Mouse (Mus musculus): ENCODE results near the gene Klf17. TPM values are rescaled to one million over a fixed set of nuclear protein-coding genes. Genes with fewer than 3 reads are reported as not detected.

Klf17 gene
- total RNA-seq (2012; rRNA removed): not detected in 2 replicates
- not detected in 2 replicates for total RNA-seq (2014; rRNA removed)
- not detected in 2 replicates for polyA plus RNA-seq (2012; ENCODE audit: insufficient read length, low read depth)

- in situ Hi-C loops (cut with MboI; ENCODE audit: low pct_ligation_motif_present, low pct_unique_long_range_greater_than_20kb, low sequenced_read_pairs) (no loop called here), dilution Hi-C loops (cut with MboI; ENCODE audit: extremely low pct_ligation_motif_present, extremely low pct_unique_long_range_greater_than_20kb, low sequenced_read_pairs) (no loop called here)
- peaks cover 3% of the 10 kb centered on the region for H3K27me3 ChIP-seq (replicated peaks)
These were observed at the start of gene Klf17 for GRCm38 (mm10) chr4:117765416-117765815. TSS of gene Klf17 (minus strand) at chr4:117765648.

DNA sequence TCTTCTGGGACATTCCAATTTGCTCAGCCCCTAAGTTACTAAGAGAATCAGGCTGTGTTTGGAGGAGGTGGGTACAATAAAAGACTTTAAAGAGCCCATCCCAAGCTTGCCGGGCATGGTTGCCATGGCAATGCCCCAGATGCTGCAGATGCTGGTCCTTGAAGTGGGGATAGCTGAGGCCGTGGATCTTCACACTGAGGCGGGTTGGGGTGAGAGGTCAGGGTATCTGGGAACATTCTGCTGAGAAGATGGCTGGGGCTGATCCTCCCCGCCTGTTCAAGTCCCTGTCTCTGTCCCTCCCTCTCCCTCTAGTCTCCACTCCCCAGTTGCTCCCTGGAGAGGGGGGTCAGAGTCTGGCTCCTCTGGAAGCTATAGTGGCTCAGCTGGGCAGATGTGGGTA, 48.9 kb upstream of the Klf17 start:
- Histone ChIP-seq H3K36me3 (replicated peaks in 1 of 2; ENCODE audit: control insufficient read depth in 1 of 2, insufficient read depth in 1 of 2, low read length in 1 of 2) (no peaks in the 10 kb centered on the region), H3K27ac (ENCODE audit: insufficient read depth, low read depth) (no peak overlapping the region), H3K9me3 (replicated peaks; ENCODE audit: low read length) (peaks cover 5% of the 10 kb centered on the region), H3K4me1 (ENCODE audit: control insufficient read depth in 1 of 2, insufficient read depth in 2 of 2) (0 out of 4 replicates have a peak, but pooled peaks cover 3 to 5% of the 10 kb centered on the region in 2 experiments), H3K79me2 (replicated peaks; ENCODE audit: control insufficient read depth, extremely low read depth, insufficient read depth, poor library complexity, severe bottlenecking) (no peaks in the 10 kb centered on the region), H3K9ac (ENCODE audit: insufficient read depth, low read depth) (no peak overlapping the region), H3K4me3 (replicated peaks in 1 of 3; ENCODE audit: low read depth in 2 of 3, low read length in 2 of 3, poor library complexity in 1 of 3) (no peak overlapping the region), H3K27me3 (replicated peaks) (peaks cover 2% of the 10 kb centered on the region), H3K4me2 (ENCODE audit: insufficient read depth, low read depth, poor library complexity, severe bottlenecking) (no peak overlapping the region)
- in situ Hi-C loops (cut with MboI; ENCODE audit: low pct_ligation_motif_present, low pct_unique_long_range_greater_than_20kb, low sequenced_read_pairs): no loop called here
- TF ChIP-seq ZC3H11A (IDR thresholded peaks at IDR 0.05; ENCODE audit: low read depth, low read length) (no peak), ZMIZ1 (IDR thresholded peaks at IDR 0.05; ENCODE audit: low read depth, low read length) (no peak), NELFE (IDR thresholded peaks at IDR 0.05; ENCODE audit: low read depth, low read length) (no peak), IRF4 (IDR thresholded peaks at IDR 0.05; ENCODE audit: low read depth, low read length) (no peak), MAZ (IDR thresholded peaks at IDR 0.05; ENCODE audit: low read depth, low read length) (no peak), USF1 (IDR thresholded peaks at IDR 0.05; ENCODE audit: low read depth, low read length) (no peak), KAT2A (IDR thresholded peaks at IDR 0.05; ENCODE audit: insufficient replicate concordance, low read length) (no peak), RAD21 (IDR thresholded peaks at IDR 0.05; ENCODE audit: low read depth, low read length) (no peak)
- dilution Hi-C loops (cut with MboI; ENCODE audit: extremely low pct_ligation_motif_present, extremely low pct_unique_long_range_greater_than_20kb, low sequenced_read_pairs): no loop called here
- no peak for DNase-seq (ENCODE audit: extremely low read depth)

More at GRCm38 (mm10) chr4:117765416-117765815, at the start of gene Klf17:
- no peak for DNase-seq (ENCODE audit: extremely low read depth)
- Histone ChIP-seq H3K27ac (ENCODE audit: insufficient read depth, low read depth) (no peak within 1 kb of the TSS), H3K36me3 (replicated peaks in 1 of 2; ENCODE audit: control insufficient read depth in 1 of 2, insufficient read depth in 1 of 2, low read length in 1 of 2) (no peaks in the 10 kb centered on the region), H3K9me3 (replicated peaks; ENCODE audit: low read length) (no peaks in the 10 kb centered on the region), H3K4me2 (ENCODE audit: insufficient read depth, low read depth, poor library complexity, severe bottlenecking) (no peak within 1 kb of the TSS), H3K79me2 (replicated peaks; ENCODE audit: control insufficient read depth, extremely low read depth, insufficient read depth, poor library complexity, severe bottlenecking) (no peaks in the 10 kb centered on the region), H3K9ac (ENCODE audit: insufficient read depth, low read depth) (no peak within 1 kb of the TSS), H3K4me1 (ENCODE audit: control insufficient read depth in 1 of 2, insufficient read depth in 2 of 2) (no peaks in the 10 kb centered on the region), H3K4me3 (replicated peaks in 1 of 3; ENCODE audit: low read depth in 2 of 3, low read length in 2 of 3, poor library complexity in 1 of 3) (no peak within 1 kb of the TSS)
- TF ChIP-seq CHD2 (IDR thresholded peaks at IDR 0.05; ENCODE audit: low read length) (no peak), POLR2AphosphoS2 (IDR thresholded peaks at IDR 0.05; ENCODE audit: low read depth, low read length) (no peak), ZC3H11A (IDR thresholded peaks at IDR 0.05; ENCODE audit: low read depth, low read length) (no peak)

DNA sequence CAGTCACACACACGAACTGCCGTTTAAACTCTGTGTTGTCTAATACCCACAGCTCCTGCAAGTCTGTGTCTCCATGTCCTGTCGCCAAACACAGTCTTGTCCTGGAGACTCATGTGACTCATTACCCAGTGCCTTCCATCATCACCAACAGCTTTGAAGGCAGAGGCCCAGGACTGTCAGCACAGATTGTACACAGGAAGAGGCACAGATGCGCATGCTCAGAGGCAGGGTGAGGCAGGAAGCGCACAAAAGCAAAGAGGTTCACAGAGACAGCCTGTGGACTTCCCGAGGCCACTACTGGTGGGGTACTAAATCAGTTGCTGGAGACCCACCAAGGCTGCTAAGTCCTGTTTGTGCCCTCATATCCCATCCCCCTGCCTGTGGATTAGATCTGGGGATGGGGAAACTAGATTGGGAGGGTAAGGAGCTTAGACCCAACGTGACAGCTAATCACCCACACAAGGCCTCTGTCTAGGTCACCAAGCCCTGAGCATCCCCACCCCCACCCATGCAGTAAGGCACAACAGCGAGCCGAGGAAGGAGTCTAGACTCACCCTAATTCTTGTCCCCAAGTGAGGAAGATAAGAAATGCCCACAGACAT, 48.2 kb upstream of the Klf17 start:
- no peak for DNase-seq (ENCODE audit: extremely low read depth)
- no peak for TF ChIP-seq BHLHE40 (IDR thresholded peaks at IDR 0.05; ENCODE audit: low read depth, low read length)
- no peak for TF ChIP-seq USF1 (IDR thresholded peaks at IDR 0.05; ENCODE audit: low read depth, low read length)
- no peak for TF ChIP-seq ZC3H11A (IDR thresholded peaks at IDR 0.05; ENCODE audit: low read depth, low read length)
- TF ChIP-seq TBP (conservative IDR thresholded peaks at IDR 0.05; ENCODE audit: low read depth, low read length): no peak
- no peak for TF ChIP-seq MAZ (IDR thresholded peaks at IDR 0.05; ENCODE audit: low read depth, low read length)
- no peak for TF ChIP-seq ZMIZ1 (IDR thresholded peaks at IDR 0.05; ENCODE audit: low read depth, low read length)
- TF ChIP-seq E2F4 (IDR thresholded peaks at IDR 0.05; ENCODE audit: insufficient replicate concordance, low read depth, low read length): no peak
- no peak for TF ChIP-seq POLR2AphosphoS2 (IDR thresholded peaks at IDR 0.05; ENCODE audit: low read depth, low read length)
- no peak for TF ChIP-seq SIN3A (IDR thresholded peaks at IDR 0.05; ENCODE audit: low read length)
- no peak for TF ChIP-seq ELF1 (IDR thresholded peaks at IDR 0.05; ENCODE audit: low read depth, low read length)
- Histone ChIP-seq H3K27me3 (replicated peaks) (peaks cover 2% of the 10 kb centered on the region), H3K4me3 (replicated peaks in 1 of 3; ENCODE audit: low read depth in 2 of 3, low read length in 2 of 3, poor library complexity in 1 of 3) (no peak overlapping the region), H3K4me2 (ENCODE audit: insufficient read depth, low read depth, poor library complexity, severe bottlenecking) (no peak overlapping the region), H3K4me1 (ENCODE audit: control insufficient read depth in 1 of 2, insufficient read depth in 2 of 2) (0 out of 4 replicates have a peak, but pooled peaks cover 3 to 5% of the 10 kb centered on the region in 2 experiments), H3K79me2 (replicated peaks; ENCODE audit: control insufficient read depth, extremely low read depth, insufficient read depth, poor library complexity, severe bottlenecking) (no peaks in the 10 kb centered on the region), H3K36me3 (replicated peaks in 1 of 2; ENCODE audit: control insufficient read depth in 1 of 2, insufficient read depth in 1 of 2, low read length in 1 of 2) (no peaks in the 10 kb centered on the region), H3K9me3 (replicated peaks; ENCODE audit: low read length) (peaks cover 5% of the 10 kb centered on the region), H3K27ac (ENCODE audit: insufficient read depth, low read depth) (no peak overlapping the region), H3K9ac (ENCODE audit: insufficient read depth, low read depth) (no peak overlapping the region)
- dilution Hi-C loops (cut with MboI; ENCODE audit: extremely low pct_ligation_motif_present, extremely low pct_unique_long_range_greater_than_20kb, low sequenced_read_pairs) (no loop called here), in situ Hi-C loops (cut with MboI; ENCODE audit: low pct_ligation_motif_present, low pct_unique_long_range_greater_than_20kb, low sequenced_read_pairs) (no loop called here)

Measured in CH12.LX (cell line).